Mouse (Mus musculus): ENCODE results near the gene Zfhx2. TPM values are rescaled to one million over a fixed set of nuclear protein-coding genes. Genes with fewer than 3 reads are reported as not detected.

The Zfhx2 gene
- total and polyA plus RNA-seq, 2 experiments = 1.5 to 1.7 TPM

GRCm38 (mm10) chr14:55079214-55079970, 12.7 kb downstream of the Zfhx2 start:
- no peaks in the 10 kb centered on the region for H3K36me3 ChIP-seq (ENCODE audit: control insufficient read depth, insufficient read depth, low read length)
- H3K79me2 ChIP-seq (ENCODE audit: control insufficient read depth, insufficient read depth, low read length) = no peaks in the 10 kb centered on the region
- 8% methylated on average over 8 of the region's 8 CpGs for WGBS
- peak overlapping the region; percentile 27 for H3K27ac ChIP-seq (replicated peaks; ENCODE audit: insufficient read depth, low read depth, low read length)
- DNase-seq (ENCODE audit: extremely low read depth, low read depth, low spot score) = peak; percentile 93
- H3K9ac ChIP-seq (ENCODE audit: low read depth, low read length) = no peak overlapping the region
- no peaks in the 10 kb centered on the region for H3K27me3 ChIP-seq (ENCODE audit: control insufficient read depth, insufficient read depth, low read length)
- H3K4me3 ChIP-seq (ENCODE audit: insufficient read depth, low read depth, low read length) = no peak overlapping the region
- no peak for TF ChIP-seq POLR2A (IDR thresholded peaks at IDR 0.05; ENCODE audit: extremely low read depth, insufficient read depth, low read length)
- TF ChIP-seq CTCF (IDR thresholded peaks at IDR 0.05; ENCODE audit: low read depth, low read length) = peak; percentile 90
- peaks cover 15% of the 10 kb centered on the region for H3K4me1 ChIP-seq (ENCODE audit: control insufficient read depth, insufficient read depth, low read length)

- no peak for TF ChIP-seq POLR2A (IDR thresholded peaks at IDR 0.05; ENCODE audit: extremely low read depth, insufficient read depth, low read length)
- TF ChIP-seq CTCF (IDR thresholded peaks at IDR 0.05; ENCODE audit: low read depth, low read length) = no peak
- H3K4me3 ChIP-seq (ENCODE audit: insufficient read depth, low read depth, low read length) = no peak overlapping the region
- H3K79me2 ChIP-seq (ENCODE audit: control insufficient read depth, insufficient read depth, low read length) = no peaks in the 10 kb centered on the region
- no peaks in the 10 kb centered on the region for H3K27me3 ChIP-seq (ENCODE audit: control insufficient read depth, insufficient read depth, low read length)
- DNase-seq (ENCODE audit: extremely low read depth, low read depth, low spot score) = no peak
- no peak overlapping the region for H3K27ac ChIP-seq (replicated peaks; ENCODE audit: insufficient read depth, low read depth, low read length)
- no peaks in the 10 kb centered on the region for H3K36me3 ChIP-seq (ENCODE audit: control insufficient read depth, insufficient read depth, low read length)
- H3K4me1 ChIP-seq (ENCODE audit: control insufficient read depth, insufficient read depth, low read length) = peaks cover 15% of the 10 kb centered on the region
- WGBS = 73% methylated on average over 23 of the region's 23 CpGs
- peak overlapping the region; percentile 23; the same call in 1 of the 2 replicates for H3K9ac ChIP-seq (ENCODE audit: low read depth, low read length)
Observed at GRCm38 (mm10) chr14:55078366-55078989, 13.6 kb downstream of the Zfhx2 start.

GRCm38 (mm10) chr14:55077481-55078365, 14.4 kb downstream of the Zfhx2 start:
- peaks cover 9% of the 10 kb centered on the region for H3K4me1 ChIP-seq (ENCODE audit: control insufficient read depth, insufficient read depth, low read length)
- DNase-seq (ENCODE audit: extremely low read depth, low read depth, low spot score) = no peak
- no peaks in the 10 kb centered on the region for H3K36me3 ChIP-seq (ENCODE audit: control insufficient read depth, insufficient read depth, low read length)
- no peak overlapping the region for H3K4me3 ChIP-seq (ENCODE audit: insufficient read depth, low read depth, low read length)
- 84% methylated on average over 15 of the region's 15 CpGs for WGBS
- no peak for TF ChIP-seq CTCF (IDR thresholded peaks at IDR 0.05; ENCODE audit: low read depth, low read length)
- TF ChIP-seq POLR2A (IDR thresholded peaks at IDR 0.05; ENCODE audit: extremely low read depth, insufficient read depth, low read length) = no peak
- H3K79me2 ChIP-seq (ENCODE audit: control insufficient read depth, insufficient read depth, low read length) = no peaks in the 10 kb centered on the region
- no peaks in the 10 kb centered on the region for H3K27me3 ChIP-seq (ENCODE audit: control insufficient read depth, insufficient read depth, low read length)
- H3K27ac ChIP-seq (replicated peaks; ENCODE audit: insufficient read depth, low read depth, low read length) = no peak overlapping the region
- H3K9ac ChIP-seq (ENCODE audit: low read depth, low read length) = no peak overlapping the region

GRCm38 (mm10) chr14:55076956-55077355, 15.2 kb downstream of the Zfhx2 start:
- H3K4me1 ChIP-seq (ENCODE audit: control insufficient read depth, insufficient read depth, low read length) = peaks cover 9% of the 10 kb centered on the region
- no peak for DNase-seq (ENCODE audit: extremely low read depth, low read depth, low spot score)
- H3K27ac ChIP-seq (replicated peaks; ENCODE audit: insufficient read depth, low read depth, low read length) = no peak overlapping the region
- no peak overlapping the region for H3K4me3 ChIP-seq (ENCODE audit: insufficient read depth, low read depth, low read length)
- 93% methylated on average over 3 of the region's 3 CpGs for WGBS
- H3K79me2 ChIP-seq (ENCODE audit: control insufficient read depth, insufficient read depth, low read length) = no peaks in the 10 kb centered on the region
- H3K27me3 ChIP-seq (ENCODE audit: control insufficient read depth, insufficient read depth, low read length) = no peaks in the 10 kb centered on the region
- no peak for TF ChIP-seq POLR2A (IDR thresholded peaks at IDR 0.05; ENCODE audit: extremely low read depth, insufficient read depth, low read length)
- TF ChIP-seq CTCF (IDR thresholded peaks at IDR 0.05; ENCODE audit: low read depth, low read length) = no peak
- H3K36me3 ChIP-seq (ENCODE audit: control insufficient read depth, insufficient read depth, low read length) = no peaks in the 10 kb centered on the region
- no peak overlapping the region for H3K9ac ChIP-seq (ENCODE audit: low read depth, low read length)

- WGBS = 64% methylated on average over 6 of the region's 6 CpGs
- H3K27me3 ChIP-seq (ENCODE audit: control insufficient read depth, insufficient read depth, low read length) = no peaks in the 10 kb centered on the region
- TF ChIP-seq CTCF (IDR thresholded peaks at IDR 0.05; ENCODE audit: low read depth, low read length) = no peak
- TF ChIP-seq POLR2A (IDR thresholded peaks at IDR 0.05; ENCODE audit: extremely low read depth, insufficient read depth, low read length) = no peak
- H3K4me3 ChIP-seq (ENCODE audit: insufficient read depth, low read depth, low read length) = no peak overlapping the region
- no peaks in the 10 kb centered on the region for H3K79me2 ChIP-seq (ENCODE audit: control insufficient read depth, insufficient read depth, low read length)
- no peaks in the 10 kb centered on the region for H3K36me3 ChIP-seq (ENCODE audit: control insufficient read depth, insufficient read depth, low read length)
- H3K27ac ChIP-seq (replicated peaks; ENCODE audit: insufficient read depth, low read depth, low read length) = no peak overlapping the region
- peaks cover 8% of the 10 kb centered on the region for H3K4me1 ChIP-seq (ENCODE audit: control insufficient read depth, insufficient read depth, low read length)
- no peak overlapping the region for H3K9ac ChIP-seq (ENCODE audit: low read depth, low read length)
- DNase-seq (ENCODE audit: extremely low read depth, low read depth, low spot score) = no peak
Observed at GRCm38 (mm10) chr14:55076224-55076623, 15.9 kb downstream of the Zfhx2 start.
